Mouse (Mus musculus) midbrain, embryonic 14.5 days (tissue): ENCODE results near the gene Myo16. TPM values are rescaled to one million over a fixed set of nuclear protein-coding genes. Genes with fewer than 3 reads are reported as not detected.

ENCODE experiments used
- ATAC-seq: fragments of 200-750 bp; cut with Nextera tagmentation; 2 replicates; pipeline ENCODE4 v1.8.0; 2017; ENCODE audit warnings: moderate number of reproducible peaks, moderate library complexity; ENCODE audit not compliant: low FRiP score, low TSS enrichment
- DNase-seq: peaks from one replicate; pipeline ENCODE4 v3.0.0-alpha.2; 2015
- H3K27ac ChIP-seq: fragments of 300-500 bp; sonication (generic); replicated peaks from 2 replicates; pipeline ENCODE4 v1.5.1; 2014; ENCODE audit warnings: mild to moderate bottlenecking, low read depth, low read length, moderate library complexity
- H3K27me3 ChIP-seq: fragments of 300-500 bp; sonication (generic); 2 replicates; pipeline ENCODE4 v1.6.1; 2014; ENCODE audit warnings: low read length, control low read depth, mixed read lengths; ENCODE audit not compliant: control insufficient read depth, insufficient read depth
- H3K36me3 ChIP-seq: fragments of 300-500 bp; sonication (generic); 2 replicates; pipeline ENCODE4 v1.6.1; 2014; ENCODE audit warnings: low read length, control low read depth; ENCODE audit not compliant: control insufficient read depth, insufficient read depth
- H3K4me1 ChIP-seq: fragments of 300-500 bp; sonication (generic); 2 replicates; pipeline ENCODE4 v1.6.1; 2014; ENCODE audit warnings: mild to moderate bottlenecking, antibody characterized with exemption, low read length, control low read depth; ENCODE audit not compliant: control insufficient read depth, insufficient read depth
- H3K4me2 ChIP-seq: fragments of 300-500 bp; sonication (generic); 2 replicates; pipeline ENCODE4 v1.6.1; 2014; ENCODE audit warnings: mild to moderate bottlenecking, low read length, moderate library complexity
- H3K4me3 ChIP-seq: fragments of 300-500 bp; sonication (generic); replicated peaks from 2 replicates; pipeline ENCODE4 v1.5.1; 2014; ENCODE audit warnings: low read depth, low read length
- H3K9ac ChIP-seq: fragments of 300-500 bp; sonication (generic); replicated peaks from 2 replicates; pipeline ENCODE4 v1.6.1; 2014; ENCODE audit warnings: mild to moderate bottlenecking, low read length, moderate library complexity
- H3K9me3 ChIP-seq: fragments of 300-500 bp; sonication (generic); 2 replicates; pipeline ENCODE4 v1.6.1; 2016; ENCODE audit warnings: low read length, control low read depth, mixed read lengths; ENCODE audit not compliant: control insufficient read depth
- WGBS: fragments of 180-500 bp; shearing (Covaris S2); extraction: QIAGEN DNeasy Blood & Tissue Kit; methylation state at CpG from one replicate; pipeline ENCODE4 v1.1.7; 2014; 5-methylcytosine and 5-hydroxymethylcytosine counted together
- polyA plus RNA-seq: library from polyadenylated mRNA; unstranded; fragments of >200 nt; fragmentation: Nextera tagmentation; extraction: Ambion mirVana; gene quantifications from 2 replicates; pipeline ENCODE4 v1.2.1, GENCODE M21; 2014

Gene Myo16
- polyA plus RNA-seq, 1 experiment from 2014 or later = 6.1 TPM

DNA sequence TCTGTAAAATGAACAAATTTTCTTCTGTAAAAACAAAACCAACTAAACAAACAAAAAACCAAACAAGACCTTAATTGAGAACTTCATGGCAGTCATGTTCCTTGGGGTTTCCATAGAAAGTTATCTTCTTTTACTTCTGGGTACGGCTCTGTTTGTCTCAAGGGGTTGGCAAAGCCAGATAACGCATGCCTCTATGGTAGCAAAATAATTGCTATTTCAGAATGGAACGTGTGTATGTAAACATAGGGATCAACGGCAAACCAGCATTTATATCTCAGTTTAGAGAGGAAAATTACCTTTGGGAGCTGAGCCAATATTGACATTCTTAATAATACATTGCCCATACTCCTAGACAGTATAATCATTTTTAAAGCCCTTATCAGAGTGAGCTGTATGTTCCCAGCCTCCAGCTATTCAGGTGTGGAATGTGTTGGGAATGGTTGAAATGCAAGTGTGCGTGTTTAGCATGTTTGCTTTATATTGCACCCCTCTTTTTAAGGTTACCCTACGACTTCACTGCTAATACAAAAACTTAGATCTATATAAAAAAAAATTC, 1.9 kb upstream of the Myo16 start:
- H3K4me1 ChIP-seq = peaks cover 6% of the 10 kb centered on the region; the same call in 1 of the 2 replicates
- H3K9me3 ChIP-seq = no peaks in the 10 kb centered on the region
- no peak overlapping the region for H3K4me3 ChIP-seq
- 0 out of 2 replicates have a peak, but pooled peaks cover 5% of the 10 kb centered on the region for H3K27me3 ChIP-seq
- DNase-seq (no peak), ATAC-seq (no peak)
- H3K9ac ChIP-seq = no peak overlapping the region
- H3K36me3 ChIP-seq = no peaks in the 10 kb centered on the region
- 76% methylated on average over 6 of the region's 6 CpGs for WGBS
- no peak overlapping the region for H3K4me2 ChIP-seq
- H3K27ac ChIP-seq = no peak overlapping the region

DNA sequence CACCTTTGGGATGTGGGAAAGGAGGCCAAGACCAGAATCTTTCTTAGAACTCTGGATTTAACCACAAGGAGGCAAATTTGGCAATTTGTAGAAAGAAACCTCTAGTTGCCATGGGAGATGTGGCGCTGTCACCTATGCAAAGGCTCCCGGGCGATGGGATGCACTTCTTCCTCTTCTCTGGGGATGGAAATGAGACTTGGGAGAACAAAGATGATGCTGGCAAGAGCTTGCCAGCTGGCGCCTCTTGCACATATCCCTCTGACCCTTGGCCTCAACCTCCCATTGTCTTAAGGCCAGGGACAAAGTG, 681 bp downstream of the Myo16 start:
- 4% methylated on average over 4 of the region's 4 CpGs for WGBS

DNA sequence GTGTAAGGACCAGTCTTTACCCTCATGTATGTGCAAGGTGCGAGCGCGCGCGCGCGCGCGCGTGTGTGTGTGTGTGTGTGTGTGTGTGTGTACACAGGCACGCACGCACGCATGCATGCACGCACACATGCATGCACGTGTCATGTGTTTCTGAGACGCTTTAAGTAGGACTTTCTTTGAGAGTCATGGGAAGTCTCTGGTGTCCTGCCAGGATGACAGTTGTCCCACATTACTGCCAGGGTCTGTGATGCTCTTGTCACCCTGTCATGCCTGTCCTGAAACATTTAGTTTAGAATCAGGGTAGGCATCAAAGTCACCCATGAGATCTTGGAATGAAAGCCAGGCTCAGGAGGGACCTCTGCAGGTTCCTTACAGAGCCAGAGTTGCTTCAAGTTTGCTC, 1.4 kb downstream of the Myo16 start:
- DNase-seq (no peak), ATAC-seq (no peak)
- WGBS = 94% methylated on average over 16 of the region's 16 CpGs
- H3K9me3 ChIP-seq = no peaks in the 10 kb centered on the region
- H3K9ac ChIP-seq = no peak overlapping the region; the same call in 1 of the 2 replicates
- H3K4me2 ChIP-seq = peak overlapping the region; percentile 60
- peak overlapping the region; percentile 63 for H3K4me3 ChIP-seq
- H3K4me1 ChIP-seq = peaks cover 6% of the 10 kb centered on the region; the same call in 1 of the 2 replicates
- no peak overlapping the region for H3K27ac ChIP-seq
- no peaks in the 10 kb centered on the region for H3K36me3 ChIP-seq
- H3K27me3 ChIP-seq = 0 out of 2 replicates have a peak, but pooled peaks cover 5% of the 10 kb centered on the region

More for the DNA sequence above, 681 bp downstream of the Myo16 start:
- DNase-seq (peak; percentile 60), ATAC-seq (no peak)
- no peaks in the 10 kb centered on the region for H3K9me3 ChIP-seq
- H3K36me3 ChIP-seq = no peaks in the 10 kb centered on the region
- H3K27ac ChIP-seq = peak overlapping the region; percentile 49
- peak overlapping the region; percentile 60 for H3K4me2 ChIP-seq
- peaks cover 6% of the 10 kb centered on the region; the same call in 1 of the 2 replicates for H3K4me1 ChIP-seq
- H3K27me3 ChIP-seq = 0 out of 2 replicates have a peak, but pooled peaks cover 5% of the 10 kb centered on the region
- H3K9ac ChIP-seq = peak overlapping the region; percentile 78
- peak overlapping the region; percentile 63 for H3K4me3 ChIP-seq

DNA sequence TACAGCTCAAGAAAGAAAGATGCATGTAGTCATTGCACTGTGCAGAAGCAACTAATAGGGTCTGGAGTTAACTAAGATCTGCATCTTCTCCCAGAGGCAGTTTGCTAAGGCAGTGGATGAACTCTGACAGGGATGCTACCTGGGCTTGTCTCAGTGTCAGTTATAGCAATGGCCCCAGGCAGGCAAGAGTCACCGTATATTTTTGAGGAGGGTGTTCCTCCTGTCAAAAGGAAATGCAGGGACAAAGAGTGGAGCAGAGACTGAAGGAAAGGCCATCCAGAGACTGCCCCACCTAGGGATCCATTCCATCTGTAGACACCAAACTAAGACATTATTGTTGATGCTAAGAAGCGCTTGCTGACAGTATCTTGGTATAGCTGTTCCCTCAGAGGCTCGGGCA, 7.4 kb downstream of the Myo16 start:
- WGBS = 80% methylated on average over 3 of the region's 3 CpGs
- Histone ChIP-seq H3K4me3 (no peak overlapping the region), H3K27ac (no peak overlapping the region), H3K9me3 (no peaks in the 10 kb centered on the region), H3K4me1 (no peaks in the 10 kb centered on the region), H3K4me2 (no peak overlapping the region), H3K36me3 (no peaks in the 10 kb centered on the region), H3K27me3 (no peaks in the 10 kb centered on the region), H3K9ac (no peak overlapping the region)
- ATAC-seq (no peak), DNase-seq (no peak)

DNA sequence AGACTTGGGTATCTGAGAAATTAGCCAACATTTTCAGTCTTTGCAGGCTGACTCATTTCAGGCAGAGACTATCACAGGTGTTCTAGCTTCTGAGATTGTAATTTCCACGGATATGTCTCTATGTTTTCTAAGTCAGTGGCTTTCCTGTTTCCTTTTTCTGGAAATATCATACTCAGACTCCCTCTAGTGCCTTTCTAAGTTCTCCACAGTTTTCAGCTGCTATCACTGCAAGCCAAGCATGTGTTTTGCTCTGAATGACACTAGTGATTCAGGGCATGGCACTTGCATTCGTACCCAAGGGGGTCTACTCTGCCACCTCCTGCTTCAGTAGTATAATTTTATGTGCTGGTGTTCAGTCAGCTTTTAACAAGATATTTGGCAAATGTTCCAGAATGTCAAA, 11.2 kb downstream of the Myo16 start:
- Histone ChIP-seq H3K27ac (no peak overlapping the region), H3K4me1 (0 out of 2 replicates have a peak, but pooled peaks cover 2% of the 10 kb centered on the region), H3K27me3 (no peaks in the 10 kb centered on the region), H3K4me2 (no peak overlapping the region), H3K9me3 (no peaks in the 10 kb centered on the region), H3K4me3 (no peak overlapping the region), H3K36me3 (no peaks in the 10 kb centered on the region), H3K9ac (no peak overlapping the region)
- ATAC-seq = no peak
- 85% methylated on average over 2 of the region's 2 CpGs for WGBS
- no peak for DNase-seq

DNA sequence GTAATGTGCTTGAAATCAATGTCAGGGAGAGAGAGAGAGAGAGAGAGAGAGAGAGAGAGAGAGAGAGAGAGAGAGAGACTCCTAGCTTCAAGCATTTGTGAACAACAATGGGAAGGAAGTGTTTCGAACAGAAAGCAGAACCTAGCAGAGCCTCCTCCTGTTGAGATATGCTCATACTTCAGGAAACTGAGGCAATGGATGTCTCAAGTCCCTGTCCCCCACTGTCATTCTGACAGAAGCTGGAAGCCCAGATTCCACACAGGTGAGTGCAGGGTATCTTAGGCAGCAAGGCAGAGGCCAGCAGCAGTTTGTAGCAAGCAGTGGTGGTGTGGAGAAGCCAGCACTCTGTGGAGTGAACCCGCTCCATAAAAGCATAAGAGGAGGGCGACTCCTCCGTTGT, 14.6 kb downstream of the Myo16 start:
- ATAC-seq (no peak), DNase-seq (no peak)
- Histone ChIP-seq H3K27me3 (no peaks in the 10 kb centered on the region), H3K4me3 (no peak overlapping the region), H3K9me3 (no peaks in the 10 kb centered on the region), H3K27ac (0 out of 2 replicates have a peak overlapping the region, but pooled peaks have one; percentile 14), H3K4me1 (peaks cover 11% of the 10 kb centered on the region), H3K9ac (no peak overlapping the region), H3K36me3 (no peaks in the 10 kb centered on the region), H3K4me2 (no peak overlapping the region)
- 82% methylated on average over 4 of the region's 4 CpGs for WGBS

DNA sequence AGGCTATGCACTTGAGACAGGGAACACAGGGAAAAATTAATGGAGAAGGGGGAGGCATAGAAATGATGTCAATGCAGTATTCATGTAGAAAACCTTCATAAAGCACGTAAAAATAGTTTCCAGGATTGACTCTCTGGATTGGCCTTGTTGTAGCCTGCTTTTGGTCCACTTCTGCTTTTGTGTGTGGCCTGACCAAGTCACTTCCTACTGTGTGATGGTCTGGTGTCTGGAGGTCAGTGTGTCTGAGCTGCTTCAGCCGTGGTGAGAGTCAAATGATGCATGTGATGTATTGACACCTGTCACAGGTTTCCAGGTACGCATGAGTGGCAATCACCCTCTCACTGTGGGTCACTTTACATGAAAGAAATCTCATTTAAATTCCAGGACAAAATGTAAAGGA, 16.2 kb downstream of the Myo16 start:
- ATAC-seq (no peak), DNase-seq (no peak)
- Histone ChIP-seq H3K4me2 (no peak overlapping the region), H3K4me1 (peaks cover 24% of the 10 kb centered on the region), H3K27me3 (no peaks in the 10 kb centered on the region), H3K9ac (no peak overlapping the region), H3K4me3 (no peak overlapping the region), H3K9me3 (no peaks in the 10 kb centered on the region), H3K36me3 (no peaks in the 10 kb centered on the region), H3K27ac (no peak overlapping the region)
- 81% methylated on average over 3 of the region's 3 CpGs for WGBS

DNA sequence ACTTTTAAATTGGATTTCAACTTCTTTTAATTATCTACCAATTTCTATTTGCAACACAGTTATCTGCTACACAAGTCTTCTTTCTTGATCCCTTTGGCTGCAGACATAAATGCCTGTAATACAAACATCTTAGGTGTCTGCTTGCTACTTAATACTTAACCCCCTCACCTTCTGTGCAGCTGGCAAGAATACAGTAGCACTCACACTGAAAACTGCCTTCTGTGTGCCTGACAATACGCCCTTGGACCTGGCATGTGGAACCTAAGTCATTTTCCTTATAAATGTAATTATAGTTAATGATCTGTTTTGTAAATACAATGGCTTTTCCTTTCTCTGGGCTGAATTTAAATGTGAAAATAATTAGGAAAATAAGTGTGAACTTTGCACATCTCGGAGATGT, 17.6 kb downstream of the Myo16 start:
- Histone ChIP-seq H3K4me3 (no peak overlapping the region), H3K27ac (no peak overlapping the region), H3K9me3 (no peaks in the 10 kb centered on the region), H3K4me2 (no peak overlapping the region), H3K27me3 (no peaks in the 10 kb centered on the region), H3K9ac (no peak overlapping the region), H3K36me3 (no peaks in the 10 kb centered on the region), H3K4me1 (peaks cover 33% of the 10 kb centered on the region)
- DNase-seq (no peak), ATAC-seq (no peak)
- WGBS = 72% methylated on average over 2 of the region's 2 CpGs

DNA sequence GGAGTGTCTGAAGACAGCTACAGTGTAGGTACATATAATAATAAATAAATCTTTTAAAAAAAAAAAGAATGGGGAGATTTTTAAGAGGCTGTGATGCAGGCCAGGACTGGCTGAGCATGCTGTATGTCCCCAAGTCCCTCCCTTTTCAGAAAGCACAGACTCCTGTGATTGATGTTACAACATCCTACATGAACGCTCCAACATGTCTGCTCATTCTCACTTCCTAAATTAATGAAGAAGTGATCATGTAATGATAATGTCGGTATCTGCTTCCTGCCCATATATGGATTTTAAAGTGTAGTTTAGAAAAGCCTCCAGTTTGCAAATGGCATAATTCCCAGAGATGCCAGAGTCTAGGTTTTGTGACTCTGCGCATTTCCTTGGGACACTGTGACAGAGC, 18.6 kb downstream of the Myo16 start:
- Histone ChIP-seq H3K9me3 (no peaks in the 10 kb centered on the region), H3K4me1 (peaks cover 41% of the 10 kb centered on the region), H3K27me3 (no peaks in the 10 kb centered on the region), H3K4me2 (no peak overlapping the region), H3K27ac (no peak overlapping the region), H3K9ac (no peak overlapping the region), H3K36me3 (no peaks in the 10 kb centered on the region), H3K4me3 (no peak overlapping the region)
- ATAC-seq (no peak), DNase-seq (no peak)
- WGBS = 93% methylated on average over 3 of the region's 3 CpGs
